Mouse (Mus musculus): ENCODE measurements around the gene Pum1.

DNA sequence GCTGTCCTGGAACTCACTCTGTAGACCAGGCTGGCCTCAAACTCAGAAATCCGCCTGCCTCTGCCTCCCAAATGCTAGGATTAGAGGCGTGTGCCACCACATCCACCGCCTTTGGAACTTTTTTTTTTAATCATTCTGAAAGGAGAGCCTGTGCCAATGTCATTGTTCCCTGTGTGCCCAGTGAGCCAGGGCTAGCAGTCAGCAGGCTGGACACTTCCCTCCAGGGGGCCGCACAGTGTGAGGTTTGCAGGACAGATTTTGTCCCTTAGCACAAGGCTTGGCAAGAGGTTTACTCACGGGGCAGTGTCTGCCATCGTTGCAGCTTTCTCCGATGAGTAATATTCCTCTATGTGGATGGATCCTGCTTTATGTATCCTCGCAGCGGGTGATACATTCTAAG is 143.6 kb downstream of the Pum1 start:
- TF ChIP-seq CTCF (IDR thresholded peaks at IDR 0.05; ENCODE audit: low read depth) (no peak), EP300 (IDR thresholded peaks at IDR 0.05; ENCODE audit: low read depth) (no peak)

Data from heart, postnatal 0 days (tissue).